Mouse (Mus musculus) macrophage (primary cell): ENCODE data around the gene Stpg4. TPM values are rescaled to one million over a fixed set of nuclear protein-coding genes. Genes with fewer than 3 reads are reported as not detected.

Experiments used
- H3K27ac ChIP-seq: fragments of 350-480 bp; formaldehyde crosslinking; 2 replicates; pipeline ENCODE4 v1.9.0; 2021
- H3K36me3 ChIP-seq: fragments of 350-480 bp; formaldehyde crosslinking; 2 replicates; pipeline ENCODE4 v1.9.0; 2021; ENCODE audit errors: inconsistent target
- H3K4me3 ChIP-seq: fragments of 350-480 bp; formaldehyde crosslinking; 2 replicates; pipeline ENCODE4 v1.9.0; 2021; ENCODE audit errors: inconsistent target
- H3K79me2 ChIP-seq: fragments of 350-480 bp; formaldehyde crosslinking; 2 replicates; pipeline ENCODE4 v1.9.0; 2021; ENCODE audit errors: inconsistent target
- WGBS: methylation state at CpG from one replicate; pipeline ENCODE4 v1.1.7; 2026; ENCODE audit warnings: inconsistent platforms; ENCODE audit not compliant: missing documents; 5-methylcytosine and 5-hydroxymethylcytosine counted together
- polyA plus RNA-seq: library from polyadenylated mRNA; stranded (reverse); fragments of 250-400 nt; gene quantifications from 3 replicates; pipeline ENCODE4 v1.2.4, GENCODE M21; 2018; ENCODE audit warnings: inconsistent platforms

The Stpg4 gene
- polyA plus RNA-seq, 1 experiment from 2014 or later, result not detected

DNA sequence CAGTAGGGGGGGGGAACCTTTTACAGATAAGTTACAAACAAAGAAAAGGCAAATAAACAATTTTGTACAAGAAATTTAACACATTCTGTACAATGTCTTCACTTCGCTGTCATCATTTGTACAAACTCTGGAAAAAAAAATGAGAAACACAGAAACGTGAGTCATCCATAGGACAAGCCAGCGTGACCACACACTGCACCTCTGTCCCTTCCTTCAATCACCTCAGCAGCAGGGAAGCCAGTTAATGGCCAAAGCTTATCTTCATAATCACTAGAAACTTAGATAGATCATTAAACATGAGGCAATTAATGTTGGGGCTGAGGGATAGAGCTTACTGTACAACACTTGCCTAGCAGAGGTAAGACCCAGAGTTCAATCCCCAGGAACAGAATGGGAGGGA lies 6.4 kb upstream of the Stpg4 start:
- no peak overlapping the region for H3K4me3 ChIP-seq
- H3K79me2 ChIP-seq, result peaks cover 38% of the 10 kb centered on the region
- H3K27ac ChIP-seq, result no peak overlapping the region
- H3K36me3 ChIP-seq, result peaks cover 41% of the 10 kb centered on the region
- WGBS, result no CpG with 5 or more reads among the region's 3 CpGs

DNA sequence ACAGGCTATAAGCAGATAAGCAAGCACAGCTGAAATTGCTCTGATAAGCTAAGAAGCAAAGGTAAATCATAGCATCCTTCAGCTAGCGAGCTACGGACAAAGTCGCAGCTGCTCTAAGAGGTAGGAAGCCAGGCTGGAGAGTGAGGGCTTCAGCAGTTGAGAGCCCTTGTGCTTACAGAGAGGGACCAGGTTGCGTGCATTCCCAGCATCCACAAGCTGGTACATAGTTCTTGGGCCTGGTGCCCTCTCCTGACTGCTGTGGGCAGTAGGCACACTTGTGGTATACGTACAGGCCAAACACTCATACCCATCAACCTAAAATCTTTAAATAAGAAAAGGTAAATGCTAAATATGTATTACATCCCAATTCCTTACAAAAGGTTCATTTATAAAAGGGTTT lies 5.2 kb upstream of the Stpg4 start:
- peaks cover 41% of the 10 kb centered on the region for H3K36me3 ChIP-seq
- WGBS, result 100% methylated on average over 4 of the region's 5 CpGs
- no peak overlapping the region for H3K4me3 ChIP-seq
- peaks cover 26% of the 10 kb centered on the region for H3K79me2 ChIP-seq
- no peak overlapping the region for H3K27ac ChIP-seq

GRCm38 (mm10) chr17:87432314-87432713 lies 4.8 kb upstream of the Stpg4 start:
- peaks cover 22% of the 10 kb centered on the region for H3K79me2 ChIP-seq

GRCm38 (mm10) chr17:87429431-87429830 lies 1.9 kb upstream of the Stpg4 start:
- no peaks in the 10 kb centered on the region for H3K79me2 ChIP-seq
- 91% methylated on average over 3 of the region's 3 CpGs for WGBS
- H3K4me3 ChIP-seq, result no peak overlapping the region
- H3K36me3 ChIP-seq, result peaks cover 22% of the 10 kb centered on the region
- no peak overlapping the region for H3K27ac ChIP-seq

More at GRCm38 (mm10) chr17:87432314-87432713, 4.8 kb upstream of the Stpg4 start:
- peaks cover 41% of the 10 kb centered on the region for H3K36me3 ChIP-seq
- no peak overlapping the region for H3K4me3 ChIP-seq
- no peak overlapping the region for H3K27ac ChIP-seq

- WGBS, result 95% methylated on average over 7 of the region's 7 CpGs
- no peak overlapping the region for H3K4me3 ChIP-seq
- no peaks in the 10 kb centered on the region for H3K36me3 ChIP-seq
- no peak overlapping the region for H3K27ac ChIP-seq
- no peaks in the 10 kb centered on the region for H3K79me2 ChIP-seq
These were observed 9.5 kb downstream of the Stpg4 start for GRCm38 (mm10) chr17:87418082-87418481.

- Histone ChIP-seq H3K79me2 (no peaks in the 10 kb centered on the region), H3K4me3 (no peak overlapping the region), H3K36me3 (no peaks in the 10 kb centered on the region), H3K27ac (no peak overlapping the region)
- 88% methylated on average over 4 of the region's 4 CpGs for WGBS
These were observed 20.9 kb downstream of the Stpg4 start for GRCm38 (mm10) chr17:87406646-87407045.

GRCm38 (mm10) chr17:87405576-87405975 lies 22.0 kb downstream of the Stpg4 start:
- no peaks in the 10 kb centered on the region for H3K36me3 ChIP-seq
- H3K27ac ChIP-seq, result peak overlapping the region; percentile 86
- under 1% methylated on average over 11 of the region's 11 CpGs for WGBS
- H3K4me3 ChIP-seq, result no peak overlapping the region
- no peaks in the 10 kb centered on the region for H3K79me2 ChIP-seq

DNA sequence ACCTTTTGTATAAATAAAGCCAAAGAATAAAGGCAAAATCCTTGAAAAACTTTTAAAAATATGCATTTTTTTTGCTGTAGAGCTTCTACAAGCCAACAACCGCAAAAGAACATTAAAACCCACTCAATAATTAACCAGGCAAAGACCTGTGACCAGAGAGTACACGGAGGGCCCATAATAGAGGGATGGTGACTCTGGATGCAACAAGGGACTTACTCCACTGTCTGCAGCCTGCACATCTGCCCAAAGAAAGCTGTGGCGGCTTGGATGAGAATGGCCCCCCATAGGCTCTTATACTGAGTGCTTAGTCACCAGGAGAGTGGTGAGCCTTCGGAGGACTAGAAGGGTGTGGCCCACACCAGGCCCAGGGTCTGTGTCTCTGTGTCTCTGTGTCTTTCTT lies 24.1 kb downstream of the Stpg4 start:
- H3K36me3 ChIP-seq, result no peaks in the 10 kb centered on the region
- no peaks in the 10 kb centered on the region for H3K79me2 ChIP-seq
- H3K27ac ChIP-seq, result no peak overlapping the region
- WGBS, result 94% methylated on average over 4 of the region's 4 CpGs
- H3K4me3 ChIP-seq, result no peak overlapping the region

DNA sequence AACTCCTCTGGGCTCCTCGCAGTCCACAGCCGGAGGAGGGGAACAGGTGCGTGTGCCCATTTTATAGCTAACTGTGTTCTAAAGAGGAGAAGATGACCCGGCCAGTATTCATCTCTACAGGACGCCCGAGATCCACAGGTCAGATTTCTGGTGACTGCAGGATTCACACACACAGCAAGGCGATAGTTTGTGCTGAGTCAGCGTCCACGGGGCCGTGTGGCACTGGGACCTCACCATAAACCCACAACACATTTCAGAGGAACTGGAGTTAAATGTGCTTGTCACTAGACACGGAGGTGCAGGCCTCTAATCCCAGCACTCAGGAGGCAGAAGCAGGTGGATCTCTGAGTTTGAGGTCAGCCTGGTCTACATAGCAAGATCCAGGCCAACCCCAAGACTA lies 25.1 kb downstream of the Stpg4 start:
- H3K4me3 ChIP-seq, result no peak overlapping the region
- no peak overlapping the region for H3K27ac ChIP-seq
- WGBS, result 77% methylated on average over 11 of the region's 11 CpGs
- no peaks in the 10 kb centered on the region for H3K36me3 ChIP-seq
- no peaks in the 10 kb centered on the region for H3K79me2 ChIP-seq

- Histone ChIP-seq H3K4me3 (no peak overlapping the region), H3K27ac (0 out of 2 replicates have a peak overlapping the region, but pooled peaks have one; percentile 21), H3K79me2 (no peaks in the 10 kb centered on the region), H3K36me3 (no peaks in the 10 kb centered on the region)
- 40% methylated on average over 11 of the region's 11 CpGs for WGBS
These were observed 30.5 kb downstream of the Stpg4 start for GRCm38 (mm10) chr17:87397088-87397487.

GRCm38 (mm10) chr17:87391242-87391641 lies 36.3 kb downstream of the Stpg4 start:
- Histone ChIP-seq H3K79me2 (no peaks in the 10 kb centered on the region), H3K4me3 (no peak overlapping the region), H3K27ac (peak overlapping the region; percentile 15), H3K36me3 (no peaks in the 10 kb centered on the region)
- WGBS, result 87% methylated on average over 7 of the region's 7 CpGs

GRCm38 (mm10) chr17:87387068-87387467 lies 40.5 kb downstream of the Stpg4 start:
- Histone ChIP-seq H3K79me2 (no peaks in the 10 kb centered on the region), H3K36me3 (no peaks in the 10 kb centered on the region), H3K27ac (no peak overlapping the region), H3K4me3 (no peak overlapping the region)
- 13% methylated on average over 3 of the region's 5 CpGs for WGBS

DNA sequence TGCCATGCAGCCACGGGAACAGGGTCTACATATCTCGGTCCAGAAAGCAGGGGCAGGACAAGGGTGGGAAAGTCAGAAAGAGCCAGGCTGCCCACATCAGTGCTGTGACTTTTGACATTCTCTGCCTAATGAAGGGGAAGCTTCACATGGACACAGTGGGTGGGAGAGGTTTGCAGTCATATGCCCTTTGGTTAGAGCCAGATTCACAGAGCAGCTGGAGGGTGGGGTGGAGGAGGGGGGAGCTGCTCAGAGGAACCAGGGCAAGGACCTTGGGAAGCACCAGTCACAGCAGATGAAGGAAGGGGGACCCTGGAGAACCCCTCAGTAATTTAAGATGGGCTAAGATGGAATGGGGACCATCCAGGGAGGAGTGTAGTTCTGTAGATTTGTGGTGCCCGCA lies 41.7 kb downstream of the Stpg4 start:
- no peak overlapping the region for H3K27ac ChIP-seq
- H3K79me2 ChIP-seq, result no peaks in the 10 kb centered on the region
- H3K4me3 ChIP-seq, result no peak overlapping the region
- 82% methylated on average over 3 of the region's 3 CpGs for WGBS
- no peaks in the 10 kb centered on the region for H3K36me3 ChIP-seq

GRCm38 (mm10) chr17:87380681-87381080 lies 46.9 kb downstream of the Stpg4 start:
- Histone ChIP-seq H3K36me3 (peaks cover 4% of the 10 kb centered on the region; the same call in 1 of the 2 replicates), H3K79me2 (no peaks in the 10 kb centered on the region), H3K27ac (no peak overlapping the region), H3K4me3 (no peak overlapping the region)
- 94% methylated on average over 6 of the region's 9 CpGs for WGBS

DNA sequence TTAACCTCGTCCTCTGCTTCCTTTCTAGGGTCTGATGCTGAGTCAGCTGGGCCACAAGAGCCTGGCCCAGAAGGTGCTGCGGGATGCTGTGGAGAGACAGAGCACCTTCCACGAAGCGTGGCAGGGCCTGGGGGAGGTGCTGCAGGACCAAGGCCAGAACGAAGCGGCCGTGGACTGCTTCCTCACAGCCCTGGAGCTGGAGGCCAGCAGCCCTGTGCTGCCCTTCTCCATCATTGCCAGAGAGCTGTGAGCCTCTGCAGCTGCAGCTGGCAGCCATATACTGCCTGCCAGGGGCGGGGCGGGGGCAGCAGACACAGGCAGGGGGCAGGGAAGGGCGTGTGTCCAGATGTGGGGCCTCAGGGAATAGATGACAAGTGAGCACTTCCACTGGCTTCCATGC lies 47.7 kb downstream of the Stpg4 start:
- no peaks in the 10 kb centered on the region for H3K79me2 ChIP-seq
- 75% methylated on average over 10 of the region's 10 CpGs for WGBS

DNA sequence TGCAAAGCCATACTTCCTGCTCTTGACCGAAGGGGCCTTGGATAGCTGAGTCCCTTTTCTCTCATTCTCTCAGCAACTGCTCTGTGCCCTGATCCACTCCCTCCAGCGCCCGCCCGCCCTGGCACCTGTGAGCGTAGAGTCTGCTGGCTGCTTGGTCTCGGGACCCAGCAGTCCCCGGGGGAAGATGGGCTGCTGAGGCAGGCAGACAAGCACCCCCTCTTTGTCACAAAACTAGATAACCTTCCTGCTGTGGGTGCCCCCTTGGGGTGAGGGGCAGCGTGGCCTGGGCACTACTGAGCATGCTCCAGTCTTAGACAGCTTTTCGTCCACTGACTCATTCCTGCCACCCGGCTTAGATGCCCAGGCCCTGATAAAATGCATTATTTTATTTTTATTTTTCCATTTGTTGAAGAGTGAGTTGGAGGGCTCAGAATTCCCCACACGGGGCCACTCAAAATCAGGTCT lies 48.3 kb downstream of the Stpg4 start:
- H3K27ac ChIP-seq, result peak overlapping the region; percentile 74
- H3K79me2 ChIP-seq, result no peaks in the 10 kb centered on the region
- peaks cover 4% of the 10 kb centered on the region; the same call in 1 of the 2 replicates for H3K36me3 ChIP-seq
- no peak overlapping the region for H3K4me3 ChIP-seq
- WGBS, result 72% methylated on average over 11 of the region's 11 CpGs

More for the DNA sequence above, 47.7 kb downstream of the Stpg4 start:
- H3K27ac ChIP-seq, result peak overlapping the region; percentile 74
- H3K4me3 ChIP-seq, result no peak overlapping the region
- H3K36me3 ChIP-seq, result peaks cover 4% of the 10 kb centered on the region; the same call in 1 of the 2 replicates
